Mouse (Mus musculus) thymus, postnatal 4 days (tissue): ENCODE data around the gene Syn3.
A peak's percentile ranks its signal among the peaks of the same experiment; 100 is the strongest.

Experiments used
- DNase-seq: peaks from one replicate; pipeline ENCODE4 v3.0.0; 2021

Gene Syn3

GRCm38 (mm10) chr10:86302761-86303494 is 195.8 kb downstream of the Syn3 start:
- peak; percentile 32 for DNase-seq

GRCm38 (mm10) chr10:86302318-86302648 is 196.4 kb downstream of the Syn3 start:
- no peak for DNase-seq

GRCm38 (mm10) chr10:86301593-86302317 is 196.9 kb downstream of the Syn3 start:
- DNase-seq, result no peak

- DNase-seq, result no peak
These were observed 197.6 kb downstream of the Syn3 start for GRCm38 (mm10) chr10:86301117-86301490.

GRCm38 (mm10) chr10:86300293-86301116 is 198.2 kb downstream of the Syn3 start, which contains the start of gene Timp3:
Gene Timp3 (plus strand): TSS chr10:86300372.
- DNase-seq, result peak; percentile 20

GRCm38 (mm10) chr10:86299795-86300194 is 198.9 kb downstream of the Syn3 start:
- no peak for DNase-seq

GRCm38 (mm10) chr10:86298326-86298725 is 200.4 kb downstream of the Syn3 start:
- DNase-seq, result no peak

GRCm38 (mm10) chr10:86297307-86297706 is 201.4 kb downstream of the Syn3 start:
- no peak for DNase-seq

- DNase-seq, result peak; percentile 75
These were observed 202.6 kb downstream of the Syn3 start for GRCm38 (mm10) chr10:86296111-86296510.

GRCm38 (mm10) chr10:86295454-86296098 is 203.1 kb downstream of the Syn3 start:
- no peak for DNase-seq

GRCm38 (mm10) chr10:86294599-86295365 is 203.9 kb downstream of the Syn3 start:
- no peak for DNase-seq

- DNase-seq, result no peak
These were observed 204.8 kb downstream of the Syn3 start for GRCm38 (mm10) chr10:86293880-86294279.

GRCm38 (mm10) chr10:86290109-86290771 is 208.5 kb downstream of the Syn3 start:
- DNase-seq, result no peak

- no peak for DNase-seq
These were observed 212.2 kb downstream of the Syn3 start for GRCm38 (mm10) chr10:86286508-86286907.

- DNase-seq, result no peak
These were observed 217.5 kb downstream of the Syn3 start for GRCm38 (mm10) chr10:86281238-86281637.

GRCm38 (mm10) chr10:86279579-86280168 is 219.0 kb downstream of the Syn3 start:
- DNase-seq, result no peak

- no peak for DNase-seq
These were observed 220.2 kb downstream of the Syn3 start for GRCm38 (mm10) chr10:86278481-86278880.

GRCm38 (mm10) chr10:86277327-86277726 is 221.4 kb downstream of the Syn3 start:
- DNase-seq, result no peak

GRCm38 (mm10) chr10:86275585-86275984 is 223.1 kb downstream of the Syn3 start:
- no peak for DNase-seq

- DNase-seq, result no peak
These were observed 225.1 kb downstream of the Syn3 start for GRCm38 (mm10) chr10:86273410-86274191.
